Mouse (Mus musculus) hindbrain, embryonic 11.5 days (tissue): ENCODE results near the gene Lpgat1. TPM values are rescaled to one million over a fixed set of nuclear protein-coding genes. Genes with fewer than 3 reads are reported as not detected.

ENCODE experiments used
- ATAC-seq: fragments of 200-750 bp; cut with Nextera tagmentation; 2 replicates; pipeline ENCODE4 v1.8.0; 2017; ENCODE audit warnings: mild to moderate bottlenecking, moderate TSS enrichment, moderate library complexity; ENCODE audit not compliant: low FRiP score
- DNase-seq: peaks from one replicate; pipeline ENCODE4 v3.0.0-alpha.2; 2015; ENCODE audit warnings: low spot score
- H3K27ac ChIP-seq: fragments of 300-500 bp; sonication (generic); 2 replicates; pipeline ENCODE4 v1.5.1; 2014; ENCODE audit warnings: mild to moderate bottlenecking, low read depth, low read length
- H3K27me3 ChIP-seq: fragments of 300-500 bp; sonication (generic); 2 replicates; pipeline ENCODE4 v1.6.1; 2014; ENCODE audit warnings: mild to moderate bottlenecking, low read length, moderate library complexity, mixed read lengths; ENCODE audit not compliant: control insufficient read depth, insufficient read depth
- H3K36me3 ChIP-seq: fragments of 300-500 bp; sonication (generic); 2 replicates; pipeline ENCODE4 v1.6.1; 2014; ENCODE audit warnings: mild to moderate bottlenecking, low read length, moderate library complexity, mixed read lengths; ENCODE audit not compliant: control insufficient read depth, insufficient read depth
- H3K4me1 ChIP-seq: fragments of 300-500 bp; sonication (generic); replicated peaks from 2 replicates; pipeline ENCODE4 v1.6.1; 2014; ENCODE audit warnings: low read length, mixed read lengths; ENCODE audit not compliant: control insufficient read depth, insufficient read depth
- H3K4me2 ChIP-seq: fragments of 300-500 bp; sonication (generic); replicated peaks from 2 replicates; pipeline ENCODE4 v1.6.1; 2014; ENCODE audit warnings: mild to moderate bottlenecking, low read depth, low read length
- H3K4me3 ChIP-seq: fragments of 300-500 bp; sonication (generic); 2 replicates; pipeline ENCODE4 v1.5.1; 2014; ENCODE audit warnings: low read depth, low read length
- H3K9ac ChIP-seq: fragments of 300-500 bp; sonication (generic); 2 replicates; pipeline ENCODE4 v1.6.1; 2014; ENCODE audit warnings: low read depth, low read length
- H3K9me3 ChIP-seq: fragments of 300-500 bp; sonication (generic); 2 replicates; pipeline ENCODE4 v1.6.1; 2016; ENCODE audit warnings: low read length; ENCODE audit not compliant: control insufficient read depth
- WGBS: fragments of 180-500 bp; shearing (Covaris S2); extraction: QIAGEN DNeasy Blood & Tissue Kit; methylation state at CpG from one replicate; pipeline ENCODE4 v1.1.7; 2014; 5-methylcytosine and 5-hydroxymethylcytosine counted together
- polyA plus RNA-seq: library from polyadenylated mRNA; unstranded; fragments of >200 nt; fragmentation: Nextera tagmentation; extraction: Ambion mirVana; gene quantifications from 2 replicates; pipeline ENCODE4 v1.2.1, GENCODE M21; 2014

Lpgat1 gene
- polyA plus RNA-seq, 1 experiment from 2014 or later = 35.9 TPM

- Histone ChIP-seq H3K27ac (no peak overlapping the region), H3K36me3 (no peaks in the 10 kb centered on the region), H3K9ac (no peak overlapping the region), H3K27me3 (no peaks in the 10 kb centered on the region), H3K9me3 (0 out of 2 replicates have a peak, but pooled peaks cover 3% of the 10 kb centered on the region), H3K4me1 (no peaks in the 10 kb centered on the region), H3K4me3 (no peak overlapping the region), H3K4me2 (no peak overlapping the region)
- DNase-seq = no peak
- WGBS = 50% methylated on average over 3 of the region's 4 CpGs
- no peak for ATAC-seq
These were observed 69.7 kb downstream of the Lpgat1 start for GRCm38 (mm10) chr1:191787379-191787778.

- Histone ChIP-seq H3K27ac (no peak overlapping the region), H3K4me1 (no peaks in the 10 kb centered on the region), H3K9me3 (0 out of 2 replicates have a peak, but pooled peaks cover 3% of the 10 kb centered on the region), H3K27me3 (no peaks in the 10 kb centered on the region), H3K4me2 (no peak overlapping the region), H3K9ac (no peak overlapping the region), H3K36me3 (no peaks in the 10 kb centered on the region), H3K4me3 (no peak overlapping the region)
- ATAC-seq (no peak), DNase-seq (no peak)
- WGBS = 83% methylated on average over 8 of the region's 8 CpGs
These were observed 75.4 kb downstream of the Lpgat1 start for GRCm38 (mm10) chr1:191792991-191793390.

GRCm38 (mm10) chr1:191793888-191794532 is 76.4 kb downstream of the Lpgat1 start:
- DNase-seq = no peak
- H3K36me3 ChIP-seq = no peaks in the 10 kb centered on the region
- WGBS = 88% methylated on average over 7 of the region's 7 CpGs

GRCm38 (mm10) chr1:191796238-191796896 is 78.7 kb downstream of the Lpgat1 start:
- DNase-seq (no peak), ATAC-seq (no peak)
- Histone ChIP-seq H3K4me3 (no peak overlapping the region), H3K36me3 (no peaks in the 10 kb centered on the region), H3K9me3 (no peaks in the 10 kb centered on the region), H3K27ac (no peak overlapping the region), H3K27me3 (no peaks in the 10 kb centered on the region), H3K9ac (no peak overlapping the region), H3K4me2 (no peak overlapping the region), H3K4me1 (no peaks in the 10 kb centered on the region)
- WGBS = 95% methylated on average over 4 of the region's 4 CpGs

More at GRCm38 (mm10) chr1:191793888-191794532, 76.4 kb downstream of the Lpgat1 start:
- H3K9me3 ChIP-seq = 0 out of 2 replicates have a peak, but pooled peaks cover 3% of the 10 kb centered on the region
- no peaks in the 10 kb centered on the region for H3K4me1 ChIP-seq
- no peaks in the 10 kb centered on the region for H3K27me3 ChIP-seq
- no peak overlapping the region for H3K4me3 ChIP-seq
- no peak overlapping the region for H3K9ac ChIP-seq
- H3K4me2 ChIP-seq = no peak overlapping the region
- no peak overlapping the region for H3K27ac ChIP-seq
- no peak for ATAC-seq

- no peak overlapping the region for H3K4me3 ChIP-seq
- no peaks in the 10 kb centered on the region for H3K9me3 ChIP-seq
- no peaks in the 10 kb centered on the region for H3K4me1 ChIP-seq
- no peak overlapping the region for H3K27ac ChIP-seq
- no peaks in the 10 kb centered on the region for H3K27me3 ChIP-seq
- DNase-seq = no peak
- H3K36me3 ChIP-seq = no peaks in the 10 kb centered on the region
- H3K9ac ChIP-seq = no peak overlapping the region
- ATAC-seq = no peak
- 73% methylated on average over 9 of the region's 9 CpGs for WGBS
- no peak overlapping the region for H3K4me2 ChIP-seq
These were observed 84.6 kb downstream of the Lpgat1 start for GRCm38 (mm10) chr1:191802093-191802819.

- H3K9ac ChIP-seq = no peak overlapping the region
- no peaks in the 10 kb centered on the region for H3K36me3 ChIP-seq
- H3K27ac ChIP-seq = no peak overlapping the region
- H3K27me3 ChIP-seq = no peaks in the 10 kb centered on the region
- H3K4me2 ChIP-seq = no peak overlapping the region
- no peak for DNase-seq
- H3K4me1 ChIP-seq = no peaks in the 10 kb centered on the region
- no peak for ATAC-seq
- WGBS = 80% methylated on average over 10 of the region's 10 CpGs
- no peaks in the 10 kb centered on the region for H3K9me3 ChIP-seq
- no peak overlapping the region for H3K4me3 ChIP-seq
These were observed 85.4 kb downstream of the Lpgat1 start for GRCm38 (mm10) chr1:191802820-191803655.

- WGBS = 67% methylated on average over 5 of the region's 5 CpGs
- Histone ChIP-seq H3K36me3 (no peaks in the 10 kb centered on the region), H3K9me3 (no peaks in the 10 kb centered on the region), H3K27me3 (no peaks in the 10 kb centered on the region), H3K4me2 (no peak overlapping the region), H3K4me1 (no peaks in the 10 kb centered on the region), H3K27ac (no peak overlapping the region), H3K9ac (no peak overlapping the region), H3K4me3 (no peak overlapping the region)
- ATAC-seq (no peak), DNase-seq (no peak)
These were observed 87.1 kb downstream of the Lpgat1 start for GRCm38 (mm10) chr1:191804747-191805146.

GRCm38 (mm10) chr1:191805788-191806187 is 88.2 kb downstream of the Lpgat1 start:
- Histone ChIP-seq H3K4me3 (no peak overlapping the region), H3K4me2 (no peak overlapping the region), H3K4me1 (no peaks in the 10 kb centered on the region), H3K27me3 (no peaks in the 10 kb centered on the region), H3K9ac (no peak overlapping the region), H3K9me3 (no peaks in the 10 kb centered on the region), H3K27ac (no peak overlapping the region), H3K36me3 (no peaks in the 10 kb centered on the region)
- DNase-seq (no peak), ATAC-seq (no peak)
- WGBS = 72% methylated on average over 6 of the region's 6 CpGs
